Mouse (Mus musculus): ENCODE measurements at regions not wholly inside any gene's neighbourhood (a gene's known extent, or its start where the extent isn't known, plus 50 kb on each side); places are given as distances from the start of the nearest gene placed in this dataset.

GRCm38 (mm10) chr13:28738160-28739100 lies 215.1 kb downstream of the Sox4 start:
- TF ChIP-seq CTCF (IDR thresholded peaks at IDR 0.05 in 2 of 3, conservative IDR thresholded peaks at IDR 0.05 in 1 of 3; ENCODE audit: control insufficient read depth in 1 of 3, insufficient read depth in 1 of 3, low read depth in 2 of 3, low read length in 3 of 3, poor library complexity in 1 of 3, severe bottlenecking in 1 of 3) (no peak), POLR2A (IDR thresholded peaks at IDR 0.05; ENCODE audit: control insufficient read depth in 1 of 2, insufficient read depth in 1 of 2, low read depth in 1 of 2, low read length in 2 of 2, poor library complexity in 1 of 2) (no peak), GATA1 (IDR thresholded peaks at IDR 0.05; ENCODE audit: low read depth, low read length) (no peak), CHD2 (IDR thresholded peaks at IDR 0.05; ENCODE audit: low read length) (no peak), MXI1 (IDR thresholded peaks at IDR 0.05; ENCODE audit: low read depth, low read length) (no peak), MAFK (IDR thresholded peaks at IDR 0.05; ENCODE audit: borderline replicate concordance, low read depth, low read length) (no peak), TCF12 (IDR thresholded peaks at IDR 0.05; ENCODE audit: low read depth, low read length) (no peak), USF2 (IDR thresholded peaks at IDR 0.05; ENCODE audit: borderline replicate concordance in 1 of 2, insufficient read depth in 1 of 2, low read depth in 1 of 2, low read length in 2 of 2) (no peak), SMC3 (IDR thresholded peaks at IDR 0.05; ENCODE audit: low read depth, low read length) (no peak)

Data from MEL (cell line).